Mouse (Mus musculus) C2C12 (cell line): ENCODE measurements at regions not wholly inside any gene's neighbourhood (a gene's known extent, or its start where the extent isn't known, plus 50 kb on each side); places are given as distances from the start of the nearest gene placed in this dataset.

Experiments
- H3K27me3 ChIP-seq: one replicate; pipeline ENCODE4 v1.6.1; 2011; ENCODE audit not compliant: control insufficient read depth, insufficient read depth, insufficient read length
- H3K36me3 ChIP-seq: one replicate; pipeline ENCODE4 v1.6.1; 2011; ENCODE audit not compliant: control insufficient read depth, insufficient read depth
- H3K4me3 ChIP-seq: one replicate; pipeline ENCODE4 v1.5.1; 2011; ENCODE audit warnings: mild to moderate bottlenecking, control low read depth; ENCODE audit not compliant: poor library complexity, insufficient read depth, severe bottlenecking
- H3K79me2 ChIP-seq: one replicate; pipeline ENCODE4 v1.6.1; 2011; ENCODE audit not compliant: control insufficient read depth, insufficient read depth
- H3K79me3 ChIP-seq: one replicate; pipeline ENCODE4 v1.6.1; 2011; ENCODE audit warnings: low read depth, control low read depth
- H3ac ChIP-seq: one replicate; pipeline ENCODE3; 2011; ENCODE audit warnings: low read depth; ENCODE audit not compliant: control insufficient read depth, insufficient read length
- CEBPB ChIP-seq: IDR thresholded peaks from one replicate; pipeline ENCODE4 v1.6.1; 2011; ENCODE audit warnings: low read depth, mild to moderate bottlenecking, control low read depth, moderate library complexity
- CTCF ChIP-seq: IDR thresholded peaks from one replicate; pipeline ENCODE4 v1.5.1; 2011; ENCODE audit not compliant: control insufficient read depth, insufficient read depth, insufficient read length
- FOSL1 ChIP-seq: IDR thresholded peaks from one replicate; pipeline ENCODE4 v1.8.0; 2011; ENCODE audit warnings: mild to moderate bottlenecking, low read length; ENCODE audit not compliant: poor library complexity, insufficient read depth, severe bottlenecking
- MAX ChIP-seq: IDR thresholded peaks from one replicate; pipeline ENCODE4 v1.6.1; 2011; ENCODE audit warnings: mild to moderate bottlenecking, control low read depth
- MYOD1 ChIP-seq: IDR thresholded peaks from one replicate; pipeline ENCODE4 v1.6.1; 2011; ENCODE audit warnings: low read depth; ENCODE audit not compliant: control insufficient read depth, insufficient read length
- MYOG ChIP-seq: IDR thresholded peaks from one replicate; pipeline ENCODE4 v1.6.1; 2011; ENCODE audit not compliant: control insufficient read depth, insufficient read length; ENCODE audit errors: extremely low read depth
- USF1 ChIP-seq: IDR thresholded peaks from one replicate; pipeline ENCODE4 v1.6.1; 2011; ENCODE audit warnings: low read depth, mild to moderate bottlenecking, control low read depth, moderate library complexity

DNA sequence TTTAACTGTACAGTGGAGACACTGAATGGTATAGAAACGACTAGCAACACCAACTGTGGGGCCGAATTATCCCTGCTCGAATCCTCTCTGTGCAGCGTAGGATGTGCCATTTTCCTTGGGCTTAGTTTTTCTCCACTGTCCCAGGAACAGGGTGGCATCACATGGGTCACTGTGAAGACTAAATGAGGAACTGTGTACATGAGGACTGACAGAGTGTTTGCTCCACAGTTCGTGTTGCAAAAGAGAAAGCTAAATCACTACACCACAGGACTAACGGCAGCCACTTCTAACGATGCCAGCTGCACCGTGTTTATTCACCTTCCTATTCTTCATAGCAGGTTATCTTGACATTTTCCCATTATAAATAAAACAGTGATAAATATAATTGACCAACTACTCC lies 208.5 kb downstream of the Ttll7 start:
- no peak overlapping the region for H3K4me3 ChIP-seq
- H3ac ChIP-seq = no peak overlapping the region
- no peaks in the 10 kb centered on the region for H3K27me3 ChIP-seq
- H3K79me2 ChIP-seq = no peaks in the 10 kb centered on the region
- no peaks in the 10 kb centered on the region for H3K36me3 ChIP-seq
- TF ChIP-seq MYOG = no peak
- TF ChIP-seq CEBPB = no peak
- no peak for TF ChIP-seq MAX
- TF ChIP-seq CTCF = no peak
- TF ChIP-seq FOSL1 = no peak
- TF ChIP-seq USF1 = no peak
- TF ChIP-seq MYOD1 = no peak
- no peaks in the 10 kb centered on the region for H3K79me3 ChIP-seq

DNA sequence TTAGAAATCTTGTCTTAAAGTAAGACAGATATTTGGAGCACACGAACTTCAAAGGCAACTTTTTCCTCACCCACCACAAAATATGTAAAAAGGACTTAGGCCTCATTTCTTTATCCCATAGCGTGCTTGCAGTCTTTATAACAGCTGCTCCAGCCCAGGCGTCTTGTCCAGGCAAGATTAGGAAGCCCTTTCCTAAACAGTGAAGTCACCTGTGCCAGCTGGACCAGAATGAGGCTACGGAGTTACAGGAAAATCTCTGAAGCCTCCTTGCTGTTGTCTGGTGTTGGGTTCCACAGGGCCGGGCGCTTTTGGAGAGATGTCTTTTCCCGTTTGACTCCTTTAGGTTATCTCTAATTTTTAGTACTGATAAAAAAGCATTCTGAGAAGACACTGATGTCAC lies 210.3 kb downstream of the Ttll7 start:
- TF ChIP-seq CEBPB (no peak), MYOG (no peak), CTCF (no peak), MYOD1 (no peak)
- no peaks in the 10 kb centered on the region for H3K79me2 ChIP-seq
- no peak overlapping the region for H3ac ChIP-seq
- no peaks in the 10 kb centered on the region for H3K27me3 ChIP-seq
- no peaks in the 10 kb centered on the region for H3K79me3 ChIP-seq
- no peaks in the 10 kb centered on the region for H3K36me3 ChIP-seq
- H3K4me3 ChIP-seq = no peak overlapping the region

DNA sequence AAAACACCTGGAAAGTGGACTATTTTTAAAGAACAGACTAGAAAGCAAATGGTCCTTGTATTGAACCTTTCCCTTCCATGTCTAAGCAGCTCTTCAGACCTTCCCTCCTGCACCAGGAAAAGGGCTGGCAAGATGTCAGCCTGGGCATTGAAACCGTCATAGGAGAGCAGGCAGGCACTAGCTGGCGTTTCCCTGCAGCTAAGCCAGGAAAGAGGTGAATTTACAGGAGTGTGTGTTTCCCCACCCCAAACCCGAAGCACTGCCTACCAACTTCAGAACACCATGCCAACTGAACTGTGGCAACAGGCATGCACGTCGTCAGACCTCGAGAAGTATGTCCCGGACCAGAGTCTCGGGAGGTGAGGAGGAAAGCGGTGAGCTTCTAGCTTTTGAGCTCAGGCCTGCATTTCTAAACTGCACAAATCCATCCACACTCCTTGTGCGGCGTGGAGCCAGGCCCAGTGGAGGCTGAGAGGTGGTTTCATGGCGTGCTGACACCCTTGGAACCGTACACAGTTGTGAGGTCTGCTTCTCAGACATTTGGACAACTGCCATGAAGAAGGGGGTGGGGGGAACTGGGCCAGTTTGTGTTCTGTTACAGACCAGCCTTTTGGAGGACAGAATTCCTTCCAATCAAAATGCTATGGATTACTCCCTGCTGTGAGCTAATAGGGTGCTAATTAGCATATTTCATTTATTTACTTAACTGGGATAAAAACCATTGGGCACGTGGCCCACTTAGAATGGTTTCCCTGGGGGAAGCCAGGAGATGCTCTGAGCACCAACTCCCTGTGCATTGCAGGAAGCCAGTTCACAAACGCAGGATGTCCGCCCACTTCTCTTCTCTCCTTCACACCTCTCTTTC lies 211.6 kb downstream of the Ttll7 start:
- H3K27me3 ChIP-seq = no peaks in the 10 kb centered on the region
- no peak overlapping the region for H3ac ChIP-seq
- H3K79me3 ChIP-seq = no peaks in the 10 kb centered on the region
- no peaks in the 10 kb centered on the region for H3K36me3 ChIP-seq
- TF ChIP-seq MYOD1 = no peak
- TF ChIP-seq MAX = no peak
- TF ChIP-seq CEBPB = no peak
- no peak for TF ChIP-seq USF1
- no peak for TF ChIP-seq MYOG
- TF ChIP-seq CTCF = no peak
- TF ChIP-seq FOSL1 = no peak
- no peak overlapping the region for H3K4me3 ChIP-seq
- no peaks in the 10 kb centered on the region for H3K79me2 ChIP-seq

DNA sequence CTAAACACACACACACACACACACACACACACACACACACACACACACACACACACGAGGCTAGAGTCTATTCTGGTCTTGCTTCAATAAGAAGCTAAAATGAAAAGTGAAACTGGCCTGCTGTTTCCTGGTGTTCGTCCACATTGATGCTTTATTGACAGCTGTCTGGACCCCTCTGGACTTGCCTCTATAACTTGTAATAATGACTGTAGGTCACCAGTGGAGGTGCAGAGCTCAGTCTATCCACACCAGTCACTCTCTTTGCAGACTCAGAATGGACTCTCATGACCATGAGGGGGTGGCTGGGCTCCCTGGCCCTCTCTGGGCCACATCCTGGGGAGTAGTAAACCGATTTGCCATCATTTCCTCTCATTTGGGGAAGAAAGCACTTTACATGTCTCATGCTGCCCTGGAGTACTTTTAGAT lies 212.3 kb downstream of the Ttll7 start:
- Histone ChIP-seq H3K36me3 (no peaks in the 10 kb centered on the region), H3K79me3 (no peaks in the 10 kb centered on the region), H3K4me3 (no peak overlapping the region), H3ac (no peak overlapping the region), H3K27me3 (no peaks in the 10 kb centered on the region), H3K79me2 (no peaks in the 10 kb centered on the region)
- no peak for TF ChIP-seq MAX
- TF ChIP-seq USF1 = no peak
- TF ChIP-seq FOSL1 = no peak
- TF ChIP-seq MYOD1 = no peak
- TF ChIP-seq MYOG = no peak
- TF ChIP-seq CEBPB = no peak
- no peak for TF ChIP-seq CTCF

DNA sequence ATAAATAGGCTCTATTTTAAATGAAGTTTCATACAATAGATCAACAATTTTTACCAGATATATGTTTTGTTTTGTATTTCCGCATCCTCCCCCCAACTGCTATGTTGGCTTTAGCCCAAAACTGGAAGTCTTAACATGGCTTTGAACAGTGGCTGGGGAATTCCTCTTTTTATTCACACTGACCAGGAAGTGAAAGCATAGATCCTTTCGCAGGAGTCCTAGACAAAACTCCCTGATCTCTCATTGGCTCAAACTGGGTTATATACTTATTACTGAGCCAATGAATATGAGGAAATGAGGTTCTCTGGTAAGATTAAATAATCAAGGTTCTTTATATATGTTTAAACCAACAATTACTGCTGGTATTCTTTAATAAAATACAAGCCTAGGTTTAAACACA lies 218.8 kb downstream of the Ttll7 start:
- no peaks in the 10 kb centered on the region for H3K27me3 ChIP-seq
- no peaks in the 10 kb centered on the region for H3K36me3 ChIP-seq
- no peak for TF ChIP-seq MAX
- no peaks in the 10 kb centered on the region for H3K79me3 ChIP-seq
- no peaks in the 10 kb centered on the region for H3K79me2 ChIP-seq
- no peak overlapping the region for H3K4me3 ChIP-seq
- H3ac ChIP-seq = no peak overlapping the region

DNA sequence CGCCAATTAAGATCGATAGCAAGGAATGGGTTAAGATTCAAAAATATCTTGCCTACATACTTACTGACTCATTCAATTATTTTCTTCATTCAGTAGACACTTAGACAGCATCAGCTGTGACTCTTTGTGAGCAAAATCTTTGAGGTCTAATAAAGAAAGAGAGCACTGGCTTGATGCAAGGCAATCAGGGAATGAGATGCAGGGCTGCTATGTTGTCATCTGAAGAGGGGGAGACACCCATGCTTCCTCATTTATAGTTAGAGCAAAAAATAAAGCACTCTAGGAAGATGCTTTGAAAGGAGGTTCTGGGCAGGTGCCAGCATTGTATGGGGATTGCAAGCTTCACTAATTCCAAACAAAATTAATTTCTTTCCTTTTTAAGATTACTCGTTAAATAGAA lies 228.0 kb downstream of the Ttll7 start:
- Histone ChIP-seq H3K79me3 (no peaks in the 10 kb centered on the region), H3K4me3 (no peak overlapping the region), H3K36me3 (no peaks in the 10 kb centered on the region), H3ac (no peak overlapping the region), H3K27me3 (no peaks in the 10 kb centered on the region), H3K79me2 (no peaks in the 10 kb centered on the region)
- no peak for TF ChIP-seq MYOG
- TF ChIP-seq USF1 = no peak
- TF ChIP-seq CEBPB = no peak
- TF ChIP-seq MYOD1 = no peak
- TF ChIP-seq MAX = no peak
- TF ChIP-seq FOSL1 = no peak
- TF ChIP-seq CTCF = no peak
